Mouse (Mus musculus) ovary, adult 2 months (tissue): ENCODE results near the gene Zfp637. TPM values are rescaled to one million over a fixed set of nuclear protein-coding genes. Genes with fewer than 3 reads are reported as not detected.

Source experiments
- polyA plus RNA-seq: library from polyadenylated mRNA; depleted of rRNA; stranded (reverse); fragments of >200 nt; gene quantifications from 2 replicates; pipeline ENCODE4 v1.2.3, GENCODE M21; 2012; rRNA removed

Gene Zfp637
- polyA plus RNA-seq: 32.2 and 32.6 TPM in 2 replicates

GRCm38 (mm10) chr6:117840686-117841510, at the start of gene Zfp637:
Zfp637 (plus strand) TSS chr6:117841180.

DNA sequence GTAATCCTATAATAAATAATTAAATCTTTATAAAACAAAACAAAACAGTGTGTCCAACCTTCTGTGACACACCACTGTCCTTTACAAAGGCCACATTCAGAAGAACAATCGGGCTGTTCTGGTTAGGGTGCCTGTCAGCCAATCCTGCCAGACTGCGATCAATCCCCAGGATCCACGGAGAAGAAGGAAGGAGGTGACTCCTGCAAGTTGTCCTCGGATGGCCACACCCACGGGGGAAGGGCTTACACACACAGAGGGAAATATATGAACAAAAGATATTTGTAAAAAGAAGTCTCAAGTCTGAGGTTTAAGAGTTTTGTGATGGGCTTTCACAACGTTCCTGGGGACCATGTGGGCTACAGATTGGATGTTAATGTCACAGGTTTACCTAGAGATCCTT, 20.9 kb downstream of the Zfp637 start, which contains the start of gene Zfp239:
Zfp239 (plus strand) TSS at position 253 of the 400 bp plus-strand sequence.

Other genes starting within 250 kb of the Zfp637 start
- gene Zfp239, start 20.9 kb downstream of the Zfp637 start, polyA plus RNA-seq: 3.1 and 3.7 TPM in 2 replicates
- gene Hnrnpf, start 59.1 kb downstream of the Zfp637 start, polyA plus RNA-seq: 114 and 135 TPM in 2 replicates
- 58.4 and 72.1 TPM in 2 replicates for gene Fxyd4, start 96.5 kb downstream of the Zfp637 start, polyA plus RNA-seq
- gene Rasgef1a, start 170.3 kb downstream of the Zfp637 start, polyA plus RNA-seq: 0.54 and 0.81 TPM in 2 replicates